Mouse (Mus musculus) adrenal gland, postnatal 4 days (tissue): ENCODE measurements around the gene Runx2. TPM values are rescaled to one million over a fixed set of nuclear protein-coding genes. Genes with fewer than 3 reads are reported as not detected.

Experiments used
- DNase-seq, 2 experiments: peaks; one replicate each; pipeline ENCODE4 v3.0.0; 2021 to 2022; ENCODE audit warnings: low spot score in 2 of 2, mixed read lengths in 2 of 2
- total RNA-seq, 2 experiments: library from RNA; stranded (reverse); gene quantifications; 2 replicates each; pipeline ENCODE4 v1.2.3; 2021

Gene Runx2
- total RNA-seq, 2 experiments from 2014 or later: 7.3 to 8.8 TPM

DNA sequence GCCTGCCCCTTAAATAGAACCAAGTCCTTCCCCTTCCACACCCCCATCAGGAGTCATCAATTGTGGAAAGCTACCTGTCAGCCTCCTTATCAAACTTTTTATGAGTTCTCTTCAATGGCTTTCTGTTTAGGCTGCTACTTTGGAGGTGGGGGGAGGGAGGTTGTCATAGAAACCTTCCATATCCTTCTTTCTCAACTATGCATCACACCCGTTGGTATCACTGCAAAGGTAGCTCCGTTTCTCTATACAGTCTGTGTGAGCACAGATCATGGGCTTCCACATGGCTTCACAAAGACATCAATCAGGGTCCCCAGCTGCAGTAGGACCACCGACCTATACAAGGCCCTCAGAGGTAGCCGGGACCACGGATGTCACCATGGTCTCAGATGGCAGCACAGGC, 329.3 kb downstream of the Runx2 start:
- DNase-seq: no peak

DNA sequence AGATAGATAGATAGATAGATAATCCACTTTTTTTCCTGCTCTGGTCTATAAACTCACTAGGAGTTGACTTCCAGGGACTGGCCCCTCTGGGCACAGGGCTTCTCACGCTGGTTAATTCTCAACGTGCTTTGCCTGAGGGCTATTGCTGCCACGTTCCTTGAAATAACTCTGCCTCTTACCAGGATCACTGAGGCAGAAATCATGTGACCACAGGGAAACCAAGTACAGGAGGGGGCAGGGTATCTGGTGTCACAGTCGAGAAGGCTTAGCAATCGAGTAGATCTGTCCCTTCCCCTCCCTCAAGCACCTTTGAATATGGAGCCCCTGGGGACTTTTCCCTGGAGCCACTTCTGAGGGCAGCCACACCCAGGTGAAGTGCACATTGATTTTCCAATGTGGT, 334.7 kb downstream of the Runx2 start:
- no peak for DNase-seq

DNA sequence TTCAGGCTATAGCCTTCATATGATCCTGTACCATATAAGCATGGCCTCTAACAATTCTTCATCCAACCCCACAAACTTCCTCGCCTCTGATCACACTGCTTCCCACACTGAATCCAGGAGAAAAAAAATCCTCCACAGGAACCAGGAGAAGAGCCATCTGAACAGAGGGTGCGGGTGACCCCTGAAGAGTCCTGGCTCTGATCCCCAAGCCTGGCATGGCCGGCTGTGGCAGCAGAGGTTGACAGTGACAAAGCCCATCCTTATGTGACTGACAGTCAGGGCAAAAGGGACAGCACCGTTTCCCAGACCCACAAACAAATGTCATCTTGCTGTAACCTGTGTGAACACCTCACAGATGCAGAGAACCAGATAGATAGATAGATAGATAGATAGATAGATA, 335.1 kb downstream of the Runx2 start:
- no peak for DNase-seq

DNA sequence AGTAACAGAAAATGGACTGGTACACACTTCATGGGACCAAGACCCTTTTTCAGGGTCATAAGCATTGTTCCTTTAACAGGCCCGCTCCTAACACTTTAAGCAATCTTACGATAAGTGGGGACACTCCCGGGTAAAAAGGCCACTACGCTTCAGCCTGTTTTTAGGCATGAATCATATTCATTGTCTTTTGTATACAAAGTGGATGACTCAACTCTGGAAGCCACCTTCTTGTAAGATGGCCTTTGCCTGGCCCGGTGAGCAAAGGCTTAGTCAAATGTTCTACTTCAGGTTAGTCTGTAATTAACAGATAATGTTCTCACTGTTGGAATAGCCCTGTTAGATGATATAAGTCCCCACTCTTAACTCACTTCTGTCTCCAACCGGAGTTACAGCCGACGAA, 338.7 kb downstream of the Runx2 start:
- no peak for DNase-seq

DNA sequence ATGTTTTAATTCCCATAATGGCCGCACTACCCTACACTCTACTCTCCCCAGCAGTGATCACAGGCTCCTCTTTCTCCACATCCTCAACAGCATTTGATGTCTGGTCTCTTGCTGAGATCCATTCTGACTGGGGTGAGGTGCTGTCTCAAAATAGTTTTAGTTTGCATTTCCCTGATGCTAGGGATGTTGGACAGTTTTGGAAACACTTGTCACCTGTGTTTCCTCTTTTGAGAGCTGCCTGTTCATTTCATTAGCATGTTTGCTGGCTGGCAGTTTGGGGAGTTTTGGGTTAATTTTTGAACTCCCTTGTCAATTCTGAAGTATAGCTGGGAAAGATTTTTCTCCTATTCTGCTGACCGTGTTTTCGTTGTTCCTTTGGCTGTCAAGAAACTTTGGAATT, 340.3 kb downstream of the Runx2 start:
- DNase-seq: no peak

DNA sequence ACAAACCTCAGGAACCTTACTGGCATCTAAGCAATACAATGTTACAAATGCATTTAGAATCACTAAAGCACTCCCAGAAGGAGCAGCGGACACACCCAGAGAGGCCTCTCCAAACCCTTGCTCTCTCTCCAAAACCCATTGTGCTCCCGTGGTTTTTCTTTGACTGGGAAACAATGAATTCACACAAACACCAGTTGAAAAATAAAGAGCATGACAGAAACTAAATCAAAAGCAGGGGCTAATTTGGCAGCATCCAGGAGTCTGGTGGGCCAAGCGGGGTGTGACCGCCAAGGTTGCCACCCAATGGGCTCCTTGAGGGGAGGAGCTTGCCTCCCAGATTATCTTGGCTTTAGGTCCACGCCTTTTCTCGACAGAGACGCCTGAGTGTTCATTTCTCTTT, 341.9 kb downstream of the Runx2 start:
- no peak for DNase-seq

DNA sequence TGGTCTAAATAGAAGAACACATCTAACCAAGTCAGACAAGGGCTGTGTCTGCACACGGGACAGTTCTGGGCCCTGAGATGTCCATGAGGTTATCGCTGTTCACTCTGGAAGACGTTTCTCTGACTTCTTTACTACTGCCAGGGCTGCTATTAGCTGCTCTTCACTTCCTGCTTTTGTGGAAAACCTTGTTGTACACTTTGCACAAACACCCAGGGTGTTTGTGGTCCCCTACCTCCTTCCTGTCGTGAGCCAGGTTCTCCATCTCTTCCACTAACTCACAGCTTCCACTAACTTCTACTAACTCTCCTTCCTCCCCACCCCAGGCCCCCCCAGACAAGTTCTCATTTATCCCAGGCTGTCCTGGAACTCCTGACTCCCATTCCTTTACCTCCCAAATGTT, 350.9 kb downstream of the Runx2 start:
- no peak for DNase-seq

DNA sequence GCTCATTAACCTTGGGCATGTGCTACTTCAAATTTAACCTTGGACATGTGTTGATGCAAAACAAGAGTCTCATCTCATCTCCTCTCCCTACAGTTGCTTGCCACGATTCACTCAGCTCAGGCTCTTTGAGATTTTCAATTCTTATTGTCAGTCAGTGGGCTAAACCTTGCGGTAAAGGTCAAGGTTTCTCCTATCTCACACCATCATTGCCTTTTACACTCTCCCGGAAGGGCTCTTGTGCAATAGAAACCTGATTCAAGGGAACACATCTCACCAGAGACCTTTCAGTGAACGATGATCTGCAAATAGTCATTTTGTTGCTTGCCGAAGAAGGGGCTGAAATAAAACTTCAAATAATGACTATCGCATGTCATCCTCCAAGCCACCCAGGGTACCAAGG, 354.4 kb downstream of the Runx2 start:
- DNase-seq: no peak

DNA sequence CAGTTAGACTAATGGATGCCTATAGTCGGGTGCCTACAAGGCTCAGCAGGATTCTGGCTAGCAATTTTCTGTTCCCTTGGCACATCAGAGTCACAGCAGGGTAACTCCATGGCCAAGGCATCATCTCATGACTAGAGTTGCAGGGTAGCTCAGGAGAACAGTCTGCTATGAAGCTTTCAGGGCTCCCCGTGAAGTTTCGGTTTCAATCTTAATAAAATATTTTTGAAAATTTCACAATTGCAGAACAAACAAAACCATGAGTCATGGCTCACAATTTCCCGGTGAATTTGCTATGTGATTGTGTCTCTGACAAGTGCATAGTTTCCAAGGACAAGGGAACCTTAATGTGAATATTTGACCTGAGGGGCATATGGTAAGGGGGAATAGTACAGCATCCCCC, 355.6 kb downstream of the Runx2 start:
- DNase-seq: no peak

DNA sequence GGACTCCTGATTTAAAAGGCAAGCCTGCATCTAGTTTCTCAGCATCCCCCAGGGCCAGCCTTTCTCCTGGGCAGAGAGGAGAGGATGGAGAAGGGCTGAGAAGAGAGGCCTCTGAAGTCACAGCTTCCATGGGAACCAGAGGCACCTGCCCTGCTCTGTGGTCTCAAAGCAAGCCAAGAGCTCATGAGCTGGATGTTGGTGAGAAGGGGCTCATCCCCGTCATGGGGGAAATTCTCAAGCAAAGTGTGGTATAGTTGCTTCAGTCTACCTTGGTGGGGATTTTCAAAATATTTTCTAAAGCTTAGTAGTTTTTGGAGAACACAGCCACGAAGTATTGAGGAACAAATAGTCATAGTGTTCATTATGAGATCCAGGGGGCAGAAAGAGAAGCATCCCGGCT, 357.9 kb downstream of the Runx2 start:
- DNase-seq: no peak

DNA sequence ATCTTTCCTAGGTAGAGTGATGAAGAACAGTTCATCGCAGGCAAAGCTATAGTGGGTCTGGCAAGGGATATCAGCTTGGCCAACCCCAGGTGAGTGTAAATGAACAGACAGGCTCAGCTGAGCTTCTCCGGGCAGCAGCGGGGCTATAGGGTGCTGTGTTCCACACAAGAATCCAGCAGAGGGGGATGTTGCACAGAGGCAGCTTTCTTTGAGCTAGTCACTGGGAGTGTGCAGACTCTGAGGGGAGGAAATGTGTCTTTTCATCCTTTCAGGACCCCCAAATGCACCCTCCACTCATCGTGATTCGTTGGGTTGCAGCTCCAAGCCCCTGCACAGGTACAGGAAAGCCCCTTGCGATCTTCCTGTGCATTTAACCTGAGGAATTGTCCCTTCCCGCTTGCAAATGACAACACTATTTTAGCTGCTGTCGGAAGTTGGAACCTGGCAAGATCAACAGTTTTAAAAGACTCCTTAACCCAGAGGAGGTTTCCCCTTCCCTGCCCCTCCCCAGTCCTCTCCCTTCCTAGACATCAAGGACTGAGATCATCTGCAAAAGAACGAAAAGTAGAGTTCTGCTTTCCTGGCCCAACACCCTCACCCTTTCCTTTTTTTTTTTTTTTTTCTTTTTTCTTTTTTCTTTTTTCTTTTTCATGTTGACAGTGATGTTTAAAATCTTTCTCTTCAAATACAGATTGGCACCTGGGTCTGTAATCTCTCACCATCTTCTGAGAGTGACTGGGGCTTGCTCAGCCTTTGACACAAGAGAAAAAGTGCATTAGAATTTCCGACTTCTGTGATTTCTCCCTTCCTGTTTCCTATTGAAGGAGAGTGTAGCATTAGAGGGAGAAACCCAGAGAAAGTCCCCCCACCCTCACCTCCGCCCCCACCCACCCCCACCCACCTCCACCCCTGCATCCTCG, 358.7 kb downstream of the Runx2 start:
- DNase-seq: peak; percentile 15 to 47

DNA sequence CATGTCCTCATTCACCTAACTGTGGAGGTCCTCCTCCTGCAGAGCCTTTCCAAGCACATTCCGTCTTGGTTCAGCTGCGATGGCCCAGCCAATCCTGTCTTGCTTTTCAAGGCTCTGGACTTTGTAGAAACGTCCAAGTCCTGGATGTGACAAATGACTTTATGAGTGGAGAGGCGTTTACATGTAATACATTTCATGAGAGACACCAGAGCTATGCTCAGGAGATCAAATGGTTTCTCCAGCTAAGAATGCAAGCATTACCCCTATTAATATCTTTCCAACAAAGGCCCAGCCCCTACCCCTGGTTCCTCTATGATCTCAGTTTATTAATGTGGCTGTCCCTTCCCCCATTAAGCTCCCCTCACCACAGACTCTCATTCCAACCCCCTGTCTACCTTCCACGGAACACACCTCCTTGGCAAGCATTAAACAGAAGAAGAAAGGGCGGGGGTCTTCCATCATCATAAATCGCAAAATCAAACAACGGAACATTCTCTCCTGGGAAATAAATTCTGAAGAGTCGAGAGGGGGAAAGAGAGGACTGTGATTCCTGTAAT, 364.6 kb downstream of the Runx2 start:
- no peak for DNase-seq

Other genes with a start within 250 kb of the Runx2 start
- 10 to 100 TPM; 23.5 to 25.9 TPM for gene Supt3, start 37.6 kb downstream of the Runx2 start, total RNA-seq